Mouse (Mus musculus) kidney, embryonic 15.5 days (tissue): ENCODE results near the gene Esam. TPM values are rescaled to one million over a fixed set of nuclear protein-coding genes. Genes with fewer than 3 reads are reported as not detected.

ENCODE experiments used
- ATAC-seq: fragments of 200-750 bp; cut with Nextera tagmentation; replicated peaks from 2 replicates; pipeline ENCODE4 v1.8.0; 2017; ENCODE audit warnings: moderate TSS enrichment; ENCODE audit not compliant: low FRiP score
- H3K27ac ChIP-seq: fragments of 300-500 bp; sonication (generic); 2 replicates; pipeline ENCODE4 v1.5.1; 2015; ENCODE audit warnings: mild to moderate bottlenecking, inconsistent platforms
- H3K27me3 ChIP-seq: fragments of 300-500 bp; sonication (generic); 2 replicates; pipeline ENCODE4 v1.6.1; 2015; ENCODE audit warnings: inconsistent platforms
- H3K36me3 ChIP-seq: fragments of 300-500 bp; sonication (generic); 2 replicates; pipeline ENCODE4 v1.6.1; 2015; ENCODE audit warnings: inconsistent platforms
- H3K4me1 ChIP-seq: fragments of 300-500 bp; sonication (generic); 2 replicates; pipeline ENCODE4 v1.6.1; 2015; ENCODE audit warnings: inconsistent platforms
- H3K4me2 ChIP-seq: fragments of 300-500 bp; sonication (generic); 2 replicates; pipeline ENCODE4 v1.6.1; 2015; ENCODE audit warnings: moderate library complexity, mild to moderate bottlenecking, inconsistent platforms
- H3K4me3 ChIP-seq: fragments of 300-500 bp; sonication (generic); replicated peaks from 2 replicates; pipeline ENCODE4 v1.5.1; 2015; ENCODE audit warnings: mild to moderate bottlenecking, inconsistent platforms
- H3K9ac ChIP-seq: fragments of 300-500 bp; sonication (generic); 2 replicates; pipeline ENCODE4 v1.6.1; 2015; ENCODE audit warnings: mild to moderate bottlenecking, inconsistent platforms
- H3K9me3 ChIP-seq: fragments of 300-500 bp; sonication (generic); replicated peaks from 2 replicates; pipeline ENCODE4 v1.6.1; 2016; ENCODE audit warnings: inconsistent platforms
- WGBS: fragments of 180-500 bp; shearing (Covaris S2); methylation state at CpG from one replicate; pipeline ENCODE4 v1.1.7; 2015; ENCODE audit warnings: mixed read lengths; 5-methylcytosine and 5-hydroxymethylcytosine counted together
- polyA plus RNA-seq: library from polyadenylated mRNA; unstranded; fragments of >200 nt; fragmentation: Nextera tagmentation; extraction: Ambion mirVana; gene quantifications from 2 replicates; pipeline ENCODE4 v1.2.1, GENCODE M21; 2015

Esam gene
- polyA plus RNA-seq = 72.7 and 76.5 TPM in 2 replicates

- Histone ChIP-seq H3K27ac (peak within 1 kb of the TSS; percentile 84), H3K9me3 (no peaks in the 10 kb centered on the region), H3K4me3 (peak within 1 kb of the TSS; percentile 44), H3K27me3 (peaks cover 62% of the 10 kb centered on the region), H3K9ac (peak within 1 kb of the TSS; percentile 31; the same call in 1 of the 2 replicates), H3K36me3 (peaks cover 31% of the 10 kb centered on the region), H3K4me1 (peaks cover 39% of the 10 kb centered on the region), H3K4me2 (peak within 1 kb of the TSS; percentile 73)
- peak; percentile 57 for ATAC-seq
- 5% methylated on average over 41 of the region's 41 CpGs for WGBS
Measured at GRCm38 (mm10) chr9:37527396-37528224, at the start of gene Esam. Gene Esam, plus strand, starts transcription at chr9:37528078.

DNA sequence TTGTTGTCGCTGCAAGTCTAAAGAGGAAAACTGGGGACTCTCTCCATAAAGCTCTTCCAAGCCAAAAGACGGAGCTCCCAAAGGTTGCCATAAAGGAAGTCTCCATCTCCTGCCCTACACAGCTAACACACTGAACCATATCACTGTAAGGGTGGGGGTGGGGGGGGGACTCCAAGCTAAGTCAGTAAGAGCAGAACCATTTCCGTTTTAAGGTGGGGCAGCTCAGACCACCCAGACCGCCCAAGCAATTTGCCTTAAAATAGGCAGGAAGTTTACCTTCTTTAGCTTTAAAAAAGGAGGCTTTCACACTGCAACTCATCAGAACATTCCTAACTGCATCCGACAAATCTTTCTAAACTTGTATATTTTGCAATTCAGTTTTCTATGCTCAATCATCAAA lies 42.7 kb upstream of the Esam start:
- no peaks in the 10 kb centered on the region for H3K36me3 ChIP-seq
- ATAC-seq = no peak
- H3K9me3 ChIP-seq = no peaks in the 10 kb centered on the region
- 49% methylated on average over 5 of the region's 5 CpGs for WGBS
- H3K27me3 ChIP-seq = no peaks in the 10 kb centered on the region
- H3K4me2 ChIP-seq = no peak overlapping the region
- H3K9ac ChIP-seq = no peak overlapping the region
- H3K4me1 ChIP-seq = peaks cover 10% of the 10 kb centered on the region
- H3K27ac ChIP-seq = no peak overlapping the region
- no peak overlapping the region for H3K4me3 ChIP-seq

DNA sequence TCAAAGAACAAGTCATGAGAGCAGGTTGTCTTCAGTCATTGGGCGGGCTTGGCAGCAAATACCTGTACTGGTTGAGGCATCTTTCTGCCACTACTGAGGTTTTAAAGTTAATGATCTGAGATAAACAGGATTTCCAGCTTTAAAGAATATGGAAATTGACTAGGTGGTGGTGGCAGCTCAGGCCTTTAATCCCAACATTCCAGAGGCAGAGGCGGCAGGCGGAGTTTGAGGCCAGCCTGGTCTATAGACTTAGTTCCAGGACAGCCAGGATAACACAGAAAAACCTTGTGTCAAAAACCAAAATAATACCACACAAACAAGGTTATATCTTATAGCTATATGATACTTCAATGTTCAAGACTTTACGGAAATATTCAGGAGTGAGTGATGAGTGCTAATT lies 39.8 kb upstream of the Esam start:
- H3K4me1 ChIP-seq = peaks cover 21% of the 10 kb centered on the region
- H3K4me2 ChIP-seq = peak overlapping the region; percentile 85
- H3K36me3 ChIP-seq = no peaks in the 10 kb centered on the region; the same call in 1 of the 2 replicates
- no peaks in the 10 kb centered on the region for H3K27me3 ChIP-seq
- H3K9me3 ChIP-seq = no peaks in the 10 kb centered on the region
- H3K9ac ChIP-seq = peak overlapping the region; percentile 85; the same call in 1 of the 2 replicates
- no peak for ATAC-seq
- H3K27ac ChIP-seq = peak overlapping the region; percentile 100
- H3K4me3 ChIP-seq = peak overlapping the region; percentile 84
- 41% methylated on average over 4 of the region's 4 CpGs for whole genome bisulfite sequencing

DNA sequence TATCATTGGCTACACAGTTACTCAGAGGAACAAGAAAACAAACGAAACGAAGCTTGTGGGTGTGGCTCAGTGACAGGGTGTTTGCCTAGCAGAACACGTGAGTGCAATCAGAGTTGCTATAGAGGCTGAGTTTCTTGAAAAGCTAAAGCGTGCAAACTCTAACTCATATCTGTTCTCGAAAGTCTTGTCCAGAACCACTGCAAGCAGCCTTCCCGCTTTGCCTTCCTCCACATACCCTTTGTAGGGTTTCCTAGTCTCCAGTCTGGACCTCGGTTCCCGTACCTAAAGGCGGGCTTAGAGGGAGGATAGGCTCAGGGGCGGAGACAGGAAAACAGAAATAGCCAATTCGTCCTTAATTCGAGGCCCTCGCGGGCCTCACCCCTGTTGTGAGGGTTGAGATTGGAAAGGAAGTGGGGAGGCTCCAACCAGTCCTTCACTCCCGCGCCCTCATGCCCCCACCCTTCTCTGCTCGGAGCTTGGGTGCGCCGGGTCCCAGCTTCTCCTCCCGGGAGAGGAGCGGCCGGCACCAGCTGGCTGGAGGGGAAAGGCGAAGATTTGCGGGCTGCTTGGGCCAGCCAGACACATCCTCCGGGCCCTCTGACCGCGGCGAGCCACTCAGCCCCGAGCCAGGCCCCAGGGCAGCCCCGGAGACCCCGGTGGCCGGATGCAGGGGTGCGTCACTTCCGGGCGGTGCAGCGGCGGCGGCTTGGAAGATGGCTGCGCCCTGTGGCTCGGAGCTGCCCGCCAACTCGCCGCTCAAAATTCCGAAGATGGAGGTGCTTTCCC lies 39.1 kb upstream of the Esam start, which contains the start of gene Msantd2:
Gene Msantd2, plus strand, starts transcription at position 709 of the 786 bp plus-strand sequence.
- peaks cover 21% of the 10 kb centered on the region for H3K4me1 ChIP-seq
- under 1% methylated on average over 44 of the region's 44 CpGs for WGBS
- peak within 1 kb of the TSS; percentile 85 for H3K4me2 ChIP-seq
- no peaks in the 10 kb centered on the region; the same call in 1 of the 2 replicates for H3K36me3 ChIP-seq
- peak within 1 kb of the TSS; percentile 100 for H3K27ac ChIP-seq
- H3K9me3 ChIP-seq = no peaks in the 10 kb centered on the region
- H3K4me3 ChIP-seq = peak within 1 kb of the TSS; percentile 84
- peak within 1 kb of the TSS; percentile 85 for H3K9ac ChIP-seq
- peak; percentile 98 for ATAC-seq
- H3K27me3 ChIP-seq = no peaks in the 10 kb centered on the region

- no peaks in the 10 kb centered on the region for H3K27me3 ChIP-seq
- H3K9ac ChIP-seq = peak overlapping the region; percentile 85
- H3K9me3 ChIP-seq = no peaks in the 10 kb centered on the region
- H3K4me1 ChIP-seq = peaks cover 21% of the 10 kb centered on the region
- H3K27ac ChIP-seq = peak overlapping the region; percentile 100
- under 1% methylated on average over 66 of the region's 75 CpGs for WGBS
- no peaks in the 10 kb centered on the region; the same call in 1 of the 2 replicates for H3K36me3 ChIP-seq
- H3K4me3 ChIP-seq = peak overlapping the region; percentile 84
- peak overlapping the region; percentile 85 for H3K4me2 ChIP-seq
- ATAC-seq = peak; percentile 79
Measured at GRCm38 (mm10) chr9:37489446-37490120, 38.3 kb upstream of the Esam start.

DNA sequence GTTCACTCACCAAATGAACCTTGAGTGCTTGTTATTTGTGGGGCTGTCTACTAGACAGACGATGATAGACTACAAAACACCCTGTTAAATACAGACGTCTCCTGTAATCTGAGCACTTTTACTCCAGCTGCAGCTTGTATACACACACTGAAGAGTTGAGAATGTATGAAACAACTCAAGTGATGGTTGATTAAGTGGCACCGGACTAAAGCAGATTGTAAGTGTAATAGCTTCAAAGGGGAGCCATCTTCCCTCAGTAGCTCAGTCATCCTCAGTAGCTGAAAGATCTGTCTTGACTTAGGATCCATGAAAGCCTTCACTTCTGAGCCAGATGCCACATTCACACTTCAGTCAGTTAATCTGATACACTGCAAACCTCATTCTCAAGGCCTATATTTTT lies 32.1 kb upstream of the Esam start:
- H3K4me1 ChIP-seq = peaks cover 4% of the 10 kb centered on the region
- H3K27me3 ChIP-seq = no peaks in the 10 kb centered on the region
- peaks cover 8% of the 10 kb centered on the region; the same call in 1 of the 2 replicates for H3K36me3 ChIP-seq
- no peak overlapping the region for H3K4me2 ChIP-seq
- no peak for ATAC-seq
- H3K27ac ChIP-seq = no peak overlapping the region
- H3K9me3 ChIP-seq = no peaks in the 10 kb centered on the region
- H3K4me3 ChIP-seq = no peak overlapping the region
- 54% methylated on average over 3 of the region's 3 CpGs for WGBS
- H3K9ac ChIP-seq = no peak overlapping the region

DNA sequence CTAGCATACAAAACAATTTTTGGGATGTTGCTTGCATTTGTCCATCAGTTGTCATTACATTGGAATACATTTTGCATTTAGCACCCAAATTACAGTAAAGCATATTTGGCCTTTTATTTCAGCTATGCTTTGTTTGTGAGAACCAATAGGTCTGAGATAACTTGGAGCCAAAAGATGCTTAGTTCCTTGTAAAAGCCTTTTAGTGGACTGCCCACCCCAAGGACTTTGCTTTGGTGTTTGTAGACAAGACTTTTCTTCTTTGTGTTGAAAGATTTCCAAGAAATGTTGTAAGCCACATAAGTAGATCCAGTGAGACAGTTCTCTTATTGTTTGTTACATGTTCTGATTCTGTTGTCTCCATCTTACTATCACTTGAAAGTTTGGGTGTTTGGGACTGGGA lies 31.6 kb upstream of the Esam start:
- H3K4me1 ChIP-seq = peaks cover 3% of the 10 kb centered on the region; the same call in 1 of the 2 replicates
- no peaks in the 10 kb centered on the region for H3K27me3 ChIP-seq
- no peak overlapping the region for H3K9ac ChIP-seq
- H3K9me3 ChIP-seq = no peaks in the 10 kb centered on the region
- H3K36me3 ChIP-seq = peaks cover 8% of the 10 kb centered on the region; the same call in 1 of the 2 replicates
- H3K4me2 ChIP-seq = no peak overlapping the region
- no peak overlapping the region for H3K27ac ChIP-seq
- no peak overlapping the region for H3K4me3 ChIP-seq
- ATAC-seq = no peak

- Histone ChIP-seq H3K4me1 (no peaks in the 10 kb centered on the region), H3K36me3 (peaks cover 12% of the 10 kb centered on the region; the same call in 1 of the 2 replicates), H3K4me2 (no peak overlapping the region), H3K4me3 (no peak overlapping the region), H3K9me3 (no peaks in the 10 kb centered on the region), H3K9ac (no peak overlapping the region), H3K27me3 (no peaks in the 10 kb centered on the region), H3K27ac (no peak overlapping the region)
- 86% methylated on average over 3 of the region's 3 CpGs for WGBS
- ATAC-seq = no peak
Measured at GRCm38 (mm10) chr9:37500201-37500600, 27.7 kb upstream of the Esam start.

GRCm38 (mm10) chr9:37501170-37501569 lies 26.7 kb upstream of the Esam start:
- 98% methylated on average over 1 of the region's 1 CpGs for WGBS

DNA sequence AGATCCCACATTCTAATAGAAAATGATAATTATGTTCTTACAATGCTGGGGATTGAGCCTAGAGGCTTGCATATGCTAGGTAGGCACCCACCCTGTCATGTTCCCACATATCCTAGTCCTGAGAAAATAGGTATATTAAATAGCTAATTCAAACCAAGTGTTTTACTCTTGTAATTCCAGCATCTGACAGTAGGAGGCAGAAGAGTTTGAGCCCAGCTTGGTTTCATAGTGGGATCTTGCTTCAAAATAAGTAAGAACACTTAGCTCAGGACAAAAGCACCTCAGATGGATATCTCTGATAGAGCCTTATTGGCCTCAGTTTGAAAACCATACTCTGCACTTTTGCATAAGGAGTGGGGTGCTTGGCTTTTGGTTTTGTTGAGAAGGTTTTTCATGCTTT lies 23.5 kb upstream of the Esam start:
- Histone ChIP-seq H3K36me3 (peaks cover 8% of the 10 kb centered on the region; the same call in 1 of the 2 replicates), H3K4me1 (peaks cover 10% of the 10 kb centered on the region), H3K9me3 (no peaks in the 10 kb centered on the region), H3K4me3 (no peak overlapping the region), H3K27ac (no peak overlapping the region), H3K9ac (no peak overlapping the region), H3K4me2 (no peak overlapping the region), H3K27me3 (no peaks in the 10 kb centered on the region)
- ATAC-seq = no peak

More at GRCm38 (mm10) chr9:37501170-37501569, 26.7 kb upstream of the Esam start:
- H3K4me1 ChIP-seq = no peaks in the 10 kb centered on the region
- peaks cover 9% of the 10 kb centered on the region; the same call in 1 of the 2 replicates for H3K36me3 ChIP-seq
- H3K9me3 ChIP-seq = no peaks in the 10 kb centered on the region
- ATAC-seq = no peak
- no peak overlapping the region for H3K27ac ChIP-seq
- no peaks in the 10 kb centered on the region for H3K27me3 ChIP-seq
- no peak overlapping the region for H3K4me2 ChIP-seq
- H3K4me3 ChIP-seq = no peak overlapping the region
- H3K9ac ChIP-seq = no peak overlapping the region

DNA sequence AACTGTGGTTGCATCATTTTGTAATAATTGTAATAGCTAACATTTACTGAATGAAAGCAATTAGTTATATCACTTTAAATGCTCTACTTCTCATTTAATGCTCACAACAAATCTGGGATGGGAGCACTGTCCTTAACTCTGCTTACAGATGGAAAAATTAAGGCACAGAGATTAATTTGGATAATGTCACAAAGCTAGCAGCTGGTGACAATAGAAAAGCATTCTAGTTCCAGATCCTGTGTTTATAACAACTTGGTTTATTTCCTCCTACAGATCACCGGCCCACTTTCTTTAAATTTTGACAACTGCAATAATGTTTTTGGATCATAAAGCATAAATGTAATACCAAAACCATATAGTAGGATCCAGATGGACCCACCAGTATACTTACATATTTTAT lies 21.9 kb upstream of the Esam start:
- H3K9me3 ChIP-seq = no peaks in the 10 kb centered on the region
- peaks cover 10% of the 10 kb centered on the region for H3K4me1 ChIP-seq
- H3K27ac ChIP-seq = no peak overlapping the region
- H3K4me2 ChIP-seq = no peak overlapping the region
- WGBS = 91% methylated on average over 1 of the region's 1 CpGs
- peaks cover 5% of the 10 kb centered on the region; the same call in 1 of the 2 replicates for H3K36me3 ChIP-seq
- H3K9ac ChIP-seq = no peak overlapping the region
- ATAC-seq = no peak
- H3K27me3 ChIP-seq = no peaks in the 10 kb centered on the region
- no peak overlapping the region for H3K4me3 ChIP-seq
